Mouse (Mus musculus) liver, embryonic 14 days (tissue): ENCODE data around the gene Hist1h3h. TPM values are rescaled to one million over a fixed set of nuclear protein-coding genes. Genes with fewer than 3 reads are reported as not detected.

Source experiments
- polyA plus RNA-seq: library from polyadenylated mRNA; depleted of rRNA; stranded (reverse); fragments of >200 nt; gene quantifications from 2 replicates; pipeline ENCODE4 v1.2.3, GENCODE M21; 2012; rRNA removed

Gene Hist1h3h
- 25.6 and 32.9 TPM in 2 replicates for polyA plus RNA-seq

DNA sequence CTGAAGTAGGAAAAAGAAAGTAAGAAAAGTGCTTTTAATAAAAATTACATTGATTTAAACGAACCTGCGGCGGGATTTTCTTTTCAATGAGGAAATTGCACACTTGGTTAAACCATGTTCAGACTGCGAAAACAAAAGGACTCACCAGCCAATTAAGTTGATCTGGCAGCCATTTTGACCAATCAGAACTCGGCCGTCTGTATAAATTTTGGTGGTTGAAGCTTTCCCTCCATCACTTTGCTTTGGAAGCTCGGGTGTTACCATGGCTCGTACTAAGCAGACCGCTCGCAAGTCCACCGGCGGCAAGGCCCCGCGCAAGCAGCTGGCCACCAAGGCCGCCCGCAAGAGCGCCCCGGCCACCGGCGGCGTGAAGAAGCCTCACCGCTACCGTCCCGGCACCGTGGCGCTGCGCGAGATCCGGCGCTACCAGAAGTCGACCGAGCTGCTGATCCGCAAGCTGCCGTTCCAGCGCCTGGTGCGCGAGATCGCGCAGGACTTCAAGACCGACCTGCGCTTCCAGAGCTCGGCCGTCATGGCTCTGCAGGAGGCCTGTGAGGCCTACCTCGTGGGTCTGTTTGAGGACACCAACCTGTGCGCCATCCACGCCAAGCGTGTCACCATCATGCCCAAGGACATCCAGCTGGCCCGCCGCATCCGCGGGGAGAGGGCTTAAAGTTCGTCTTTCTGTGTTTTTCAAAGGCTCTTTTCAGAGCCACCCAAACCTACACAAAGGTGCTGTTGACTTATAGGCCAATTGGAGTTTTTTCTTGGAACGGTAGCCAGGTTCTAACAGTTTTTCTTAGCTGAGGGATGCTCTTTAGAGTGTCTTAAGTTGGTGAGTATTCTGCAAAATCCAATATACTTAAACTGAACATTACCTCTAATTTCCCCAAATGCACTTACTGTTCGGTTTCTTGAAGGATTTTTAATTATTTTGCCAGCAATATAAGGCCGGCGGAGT, at the start of gene Hist1h3h:
TSS of gene Hist1h3h (plus strand) at position 263 of the 961 bp plus-strand sequence.

GRCm38 (mm10) chr13:21677305-21677704, 40.2 kb upstream of the Hist1h3h start, which contains the start of gene Olfr1360:
Olfr1360 (minus strand) TSS chr13:21677405.

DNA sequence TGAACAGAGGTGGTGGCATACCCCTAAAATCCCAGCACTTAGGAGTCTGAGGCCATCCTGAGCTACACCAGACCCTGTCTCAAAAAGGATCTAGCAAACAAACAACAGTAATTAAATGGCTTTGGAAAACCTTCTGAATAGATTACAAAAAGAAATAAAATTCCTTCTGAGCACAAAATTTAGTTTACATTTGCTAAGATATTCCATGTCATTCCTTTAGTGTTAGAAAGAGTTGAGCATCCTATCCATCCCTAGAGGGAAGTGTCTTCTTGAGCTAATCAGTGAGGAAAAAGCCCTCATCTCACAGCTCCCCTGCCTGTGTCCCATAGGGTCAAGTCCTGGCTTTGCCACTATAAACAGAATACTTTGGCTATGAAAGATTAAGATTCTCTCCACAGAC, 19.6 kb upstream of the Hist1h3h start, which contains the start of gene Olfr1359:
TSS of gene Olfr1359 (plus strand) at position 301 of the 400 bp plus-strand sequence.

DNA sequence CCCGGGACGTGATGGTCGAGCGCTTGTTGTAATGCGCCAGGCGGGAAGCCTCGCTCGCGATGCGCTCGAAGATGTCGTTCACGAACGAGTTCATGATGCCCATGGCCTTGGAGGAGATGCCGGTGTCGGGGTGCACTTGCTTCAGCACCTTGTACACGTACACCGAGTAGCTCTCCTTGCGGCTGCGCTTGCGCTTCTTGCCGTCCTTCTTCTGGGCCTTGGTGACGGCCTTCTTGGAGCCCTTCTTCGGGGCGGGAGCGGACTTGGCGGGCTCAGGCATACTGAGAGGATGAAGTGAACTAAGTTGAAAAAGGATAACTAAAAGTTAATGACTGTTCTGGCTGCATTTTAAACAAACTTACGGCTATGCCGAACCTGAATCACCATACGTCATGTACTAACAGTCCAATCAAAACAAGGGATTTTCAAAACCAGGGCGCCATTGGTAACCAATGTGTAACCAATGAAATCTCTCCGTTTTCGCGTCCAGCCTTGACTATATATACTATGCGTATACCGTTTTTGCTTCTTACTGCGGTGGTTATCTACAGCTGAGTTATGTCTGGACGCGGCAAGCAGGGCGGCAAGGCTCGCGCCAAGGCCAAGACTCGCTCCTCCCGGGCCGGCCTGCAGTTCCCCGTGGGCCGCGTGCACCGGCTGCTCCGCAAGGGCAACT, 1.5 kb upstream of the Hist1h3h start, which contains the start of the genes Hist1h2bl and Hist1h2ai:
TSS of gene Hist1h2bl (minus strand) at position 280 of the 676 bp plus-strand sequence.
TSS of gene Hist1h2ai (plus strand) at position 559 of the 676 bp plus-strand sequence.

GRCm38 (mm10) chr13:21721757-21722372, 4.4 kb downstream of the Hist1h3h start, which contains the start of gene Hist1h2bm:
Hist1h2bm (plus strand) TSS chr13:21722044.

GRCm38 (mm10) chr13:21734906-21735767, 17.7 kb downstream of the Hist1h3h start, which contains the start of gene Hist1h4j:
Hist1h4j (plus strand) TSS chr13:21735064.

DNA sequence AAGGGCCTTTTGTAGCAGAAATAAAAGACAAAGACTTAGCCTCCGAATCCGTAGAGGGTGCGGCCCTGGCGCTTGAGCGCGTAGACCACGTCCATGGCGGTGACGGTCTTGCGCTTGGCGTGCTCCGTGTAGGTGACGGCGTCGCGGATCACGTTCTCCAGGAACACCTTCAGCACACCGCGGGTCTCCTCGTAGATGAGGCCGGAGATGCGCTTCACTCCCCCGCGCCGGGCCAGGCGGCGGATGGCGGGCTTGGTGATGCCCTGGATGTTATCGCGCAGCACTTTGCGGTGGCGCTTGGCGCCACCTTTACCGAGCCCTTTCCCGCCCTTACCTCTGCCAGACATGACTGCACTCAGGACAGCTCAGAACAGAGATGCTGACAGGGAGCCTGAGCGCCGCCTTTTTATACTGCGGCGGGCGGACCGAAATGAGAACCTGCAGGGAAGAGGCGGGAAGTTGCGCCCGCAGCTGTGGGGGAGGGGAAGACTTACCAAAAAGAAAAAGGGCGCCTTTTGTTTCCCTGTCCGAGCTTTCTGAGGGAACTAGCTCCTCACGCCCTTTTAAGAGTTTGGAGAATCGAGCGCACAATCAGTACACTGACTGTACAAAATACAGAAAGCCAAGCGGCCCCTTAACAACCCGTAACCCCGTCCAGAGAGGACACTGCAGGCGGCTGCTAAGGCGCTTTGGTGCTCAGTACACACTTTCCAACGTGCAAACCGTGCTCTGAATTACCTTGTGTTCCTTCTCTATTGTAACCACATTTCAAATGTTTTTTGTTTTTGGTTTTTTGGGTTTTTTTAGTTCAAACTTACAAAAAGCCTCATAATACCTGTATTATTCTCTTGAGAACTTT, 32.9 kb downstream of the Hist1h3h start, which contains the start of gene Hist1h4k:
TSS of gene Hist1h4k (minus strand) at position 347 of the 859 bp plus-strand sequence.

GRCm38 (mm10) chr13:21753524-21754285, 36.2 kb downstream of the Hist1h3h start, which contains the start of the genes Hist1h2ak and Hist1h2bn:
Hist1h2ak (minus strand) TSS chr13:21753827.
Hist1h2bn (plus strand) TSS chr13:21754123.

Other genes with a start within 250 kb of the Hist1h3h start
- 0.27 and 0.31 TPM in 2 replicates for gene Nkapl, start 249.2 kb upstream of the Hist1h3h start, polyA plus RNA-seq
- 0.17 and 0.21 TPM in 2 replicates for gene Zkscan4, start 238.8 kb upstream of the Hist1h3h start, polyA plus RNA-seq
- gene Gm10065, start 238.2 kb upstream of the Hist1h3h start, polyA plus RNA-seq, result not detected in 2 replicates
- gene AK157302, start 222.4 kb upstream of the Hist1h3h start, polyA plus RNA-seq, result 0.60 and 0.98 TPM in 2 replicates
- 5.1 and 7.4 TPM in 2 replicates for gene Gm11273, start 216.2 kb upstream of the Hist1h3h start, polyA plus RNA-seq
- 2.0 and 2.2 TPM in 2 replicates for gene Zkscan8, start 186.5 kb upstream of the Hist1h3h start, polyA plus RNA-seq
- gene Olfr1366, start 174.9 kb upstream of the Hist1h3h start, polyA plus RNA-seq, result not detected in 2 replicates
- gene Olfr1535, start 157.8 kb upstream of the Hist1h3h start, polyA plus RNA-seq, result not detected in 2 replicates
- gene Olfr1364, start 135.9 kb upstream of the Hist1h3h start, polyA plus RNA-seq, result not detected in 2 replicates
- gene Olfr1362, start 103.6 kb upstream of the Hist1h3h start, polyA plus RNA-seq, result not detected in 2 replicates
- not detected in 2 replicates for gene Olfr11, start 75.1 kb upstream of the Hist1h3h start, polyA plus RNA-seq
- gene Olfr1361, start 54.3 kb upstream of the Hist1h3h start, polyA plus RNA-seq, result not detected in 2 replicates
- not detected in 2 replicates for gene Olfr1360, start 40.3 kb upstream of the Hist1h3h start, polyA plus RNA-seq
- gene Olfr1359, start 19.5 kb upstream of the Hist1h3h start, polyA plus RNA-seq, result not detected in 2 replicates
- gene Hist1h2bl, start 1.5 kb upstream of the Hist1h3h start, polyA plus RNA-seq, result 14.6 and 15.9 TPM in 2 replicates
- 6.1 and 8.0 TPM in 2 replicates for gene Hist1h2ai, start 1.2 kb upstream of the Hist1h3h start, polyA plus RNA-seq
- gene Hist1h2bm, start 4.4 kb downstream of the Hist1h3h start, polyA plus RNA-seq, result 17.9 and 18.0 TPM in 2 replicates
- 31.8 and 33.2 TPM in 2 replicates for gene Hist1h4j, start 17.4 kb downstream of the Hist1h3h start, polyA plus RNA-seq
- 30.3 and 35.2 TPM in 2 replicates for gene Hist1h4k, start 32.8 kb downstream of the Hist1h3h start, polyA plus RNA-seq
- 49.3 and 52.1 TPM in 2 replicates for gene Hist1h2ak, start 36.2 kb downstream of the Hist1h3h start, polyA plus RNA-seq
- gene Hist1h2bn, start 36.5 kb downstream of the Hist1h3h start, polyA plus RNA-seq, result 15.9 and 19.2 TPM in 2 replicates
- gene Hist1h1b, start 63.0 kb downstream of the Hist1h3h start, polyA plus RNA-seq, result 9.7 and 11.9 TPM in 2 replicates
- 30.9 and 33.6 TPM in 2 replicates for gene Hist1h3i, start 65.7 kb downstream of the Hist1h3h start, polyA plus RNA-seq
- gene Hist1h2an, start 69.6 kb downstream of the Hist1h3h start, polyA plus RNA-seq, result 10.0 and 11.5 TPM in 2 replicates
- 2.1 and 3.0 TPM in 2 replicates for gene Hist1h2bp, start 69.8 kb downstream of the Hist1h3h start, polyA plus RNA-seq
- gene Hist1h2bq, start 92.5 kb downstream of the Hist1h3h start, polyA plus RNA-seq, result 10.6 and 13.5 TPM in 2 replicates
- gene Hist1h2ao, start 92.8 kb downstream of the Hist1h3h start, polyA plus RNA-seq, result 0.12 and 0.19 TPM in 2 replicates
- gene Hist1h4m, start 94.1 kb downstream of the Hist1h3h start, polyA plus RNA-seq, result not detected in 2 replicates
- 44.5 and 54.6 TPM in 2 replicates for gene Hist1h4n, start 114.5 kb downstream of the Hist1h3h start, polyA plus RNA-seq
- 78.6 and 88.4 TPM in 2 replicates for gene Hist1h2ap, start 115.8 kb downstream of the Hist1h3h start, polyA plus RNA-seq
- 5.4 and 8.3 TPM in 2 replicates for gene Hist1h2br, start 116.1 kb downstream of the Hist1h3h start, polyA plus RNA-seq
- 0.38 and 0.40 TPM in 2 replicates for gene Zfp184, start 227.4 kb downstream of the Hist1h3h start, polyA plus RNA-seq